Mouse (Mus musculus): ENCODE results near the gene Ms4a18. TPM values are rescaled to one million over a fixed set of nuclear protein-coding genes. Genes with fewer than 3 reads are reported as not detected.
"Not testable (repeated sequence)": the region's sequence is repeated elsewhere in the genome, so short reads cannot be mapped to it uniquely, and the experiment has no call there.

Ms4a18 gene
- total RNA-seq (2021), result not detected
- long read RNA-seq, experiment 1, result 0 reads
- long read RNA-seq, experiment 2, result 0 reads

GRCm38 (mm10) chr19:11017891-11018290 is at the start of gene Ms4a18:
TSS of gene Ms4a18 (minus strand) at chr19:11018031.
- no peak for DNase-seq (ENCODE audit: low spot score in 2 of 2)

- no peak for DNase-seq (ENCODE audit: low spot score in 2 of 2)
These were observed 47.5 kb upstream of the Ms4a18 start for GRCm38 (mm10) chr19:11065202-11065875.

- no peak for DNase-seq (ENCODE audit: low spot score in 2 of 2)
These were observed 43.1 kb upstream of the Ms4a18 start for GRCm38 (mm10) chr19:11060900-11061299.

- no peak for DNase-seq (ENCODE audit: low spot score in 2 of 2)
These were observed 42.1 kb upstream of the Ms4a18 start for GRCm38 (mm10) chr19:11059967-11060366.

GRCm38 (mm10) chr19:11055700-11056099 is 37.9 kb upstream of the Ms4a18 start:
- DNase-seq (ENCODE audit: low spot score in 2 of 2), result not testable (repeated sequence)

- no peak for DNase-seq (ENCODE audit: low spot score in 2 of 2)
These were observed 35.4 kb upstream of the Ms4a18 start for GRCm38 (mm10) chr19:11053277-11053676.

GRCm38 (mm10) chr19:11052877-11053276 is 35.0 kb upstream of the Ms4a18 start:
- DNase-seq (ENCODE audit: low spot score in 2 of 2), result no peak

- DNase-seq (ENCODE audit: low spot score in 2 of 2), result no peak
These were observed 32.5 kb upstream of the Ms4a18 start for GRCm38 (mm10) chr19:11050286-11050685.

GRCm38 (mm10) chr19:11049426-11049825 is 31.6 kb upstream of the Ms4a18 start:
- no peak for DNase-seq (ENCODE audit: low spot score in 2 of 2)

GRCm38 (mm10) chr19:11048503-11048902 is 30.7 kb upstream of the Ms4a18 start:
- DNase-seq (ENCODE audit: low spot score in 2 of 2), result no peak

- DNase-seq (ENCODE audit: low spot score in 2 of 2), result no peak
These were observed 30.2 kb upstream of the Ms4a18 start for GRCm38 (mm10) chr19:11048009-11048408.

GRCm38 (mm10) chr19:11044996-11045711 is 27.3 kb upstream of the Ms4a18 start:
- DNase-seq (ENCODE audit: low spot score in 2 of 2), result peak; percentile 16 to 36

GRCm38 (mm10) chr19:11044671-11044995 is 26.8 kb upstream of the Ms4a18 start:
- DNase-seq (ENCODE audit: low spot score in 2 of 2), result no peak

GRCm38 (mm10) chr19:11037570-11037969 is 19.7 kb upstream of the Ms4a18 start:
- no peak for DNase-seq (ENCODE audit: low spot score in 2 of 2)

GRCm38 (mm10) chr19:11022382-11022781 is 4.6 kb upstream of the Ms4a18 start:
- DNase-seq (ENCODE audit: low spot score in 2 of 2), result no peak

- DNase-seq (ENCODE audit: low spot score in 2 of 2), result no peak
These were observed 580 bp downstream of the Ms4a18 start for GRCm38 (mm10) chr19:11017251-11017650.

- DNase-seq (ENCODE audit: low spot score in 2 of 2), result no peak
These were observed 1.8 kb downstream of the Ms4a18 start for GRCm38 (mm10) chr19:11015998-11016397.

GRCm38 (mm10) chr19:11015468-11015867 is 2.4 kb downstream of the Ms4a18 start:
- DNase-seq (ENCODE audit: low spot score in 2 of 2), result no peak

- DNase-seq (ENCODE audit: low spot score in 2 of 2), result no peak
These were observed 24.7 kb downstream of the Ms4a18 start, which contains the start of gene Ms4a15 for GRCm38 (mm10) chr19:10993150-10993549. TSS of gene Ms4a15 (minus strand) at chr19:10993250.

- no peak for DNase-seq (ENCODE audit: low spot score in 2 of 2)
These were observed 25.9 kb downstream of the Ms4a18 start for GRCm38 (mm10) chr19:10991911-10992310.

GRCm38 (mm10) chr19:10990751-10991150 is 27.1 kb downstream of the Ms4a18 start:
- no peak for DNase-seq (ENCODE audit: low spot score in 2 of 2)

- DNase-seq (ENCODE audit: low spot score in 2 of 2), result no peak
These were observed 29.3 kb downstream of the Ms4a18 start for GRCm38 (mm10) chr19:10988563-10988962.

- DNase-seq (ENCODE audit: low spot score in 2 of 2), result no peak
These were observed 31.9 kb downstream of the Ms4a18 start for GRCm38 (mm10) chr19:10985889-10986288.

All from left cerebral cortex, adult 18-20 months (tissue).